Mouse (Mus musculus) intestine, embryonic 14.5 days (tissue): ENCODE measurements around the gene Snx7. TPM values are rescaled to one million over a fixed set of nuclear protein-coding genes. Genes with fewer than 3 reads are reported as not detected.

Source experiments
- ATAC-seq: fragments of 200-750 bp; cut with Nextera tagmentation; replicated peaks from 2 replicates; pipeline ENCODE4 v1.8.0; 2017; ENCODE audit warnings: low read depth, moderate number of reproducible peaks, moderate TSS enrichment, moderate library complexity; ENCODE audit not compliant: low FRiP score, low TSS enrichment
- DNase-seq: peaks from one replicate; pipeline ENCODE4 v3.0.0-alpha.2; 2018; ENCODE audit warnings: low spot score
- H3K27ac ChIP-seq: fragments of 300-500 bp; sonication (generic); 2 replicates; pipeline ENCODE4 v1.5.1; 2014; ENCODE audit warnings: low read depth, mild to moderate bottlenecking, control low read depth
- H3K27me3 ChIP-seq: fragments of 300-500 bp; sonication (generic); replicated peaks from 2 replicates; pipeline ENCODE4 v1.6.1; 2014; ENCODE audit warnings: low read length, control low read depth; ENCODE audit not compliant: control insufficient read depth, insufficient read depth
- H3K36me3 ChIP-seq: fragments of 300-500 bp; sonication (generic); 2 replicates; pipeline ENCODE4 v1.6.1; 2014; ENCODE audit warnings: low read length, control low read depth; ENCODE audit not compliant: control insufficient read depth, insufficient read depth
- H3K4me1 ChIP-seq: fragments of 300-500 bp; sonication (generic); replicated peaks from 2 replicates; pipeline ENCODE4 v1.6.1; 2014; ENCODE audit warnings: low read length, control low read depth, mixed read lengths; ENCODE audit not compliant: control insufficient read depth, insufficient read depth
- H3K4me2 ChIP-seq: fragments of 300-500 bp; sonication (generic); 2 replicates; pipeline ENCODE4 v1.6.1; 2014; ENCODE audit warnings: low read length
- H3K4me3 ChIP-seq: fragments of 300-500 bp; sonication (generic); 2 replicates; pipeline ENCODE4 v1.5.1; 2014; ENCODE audit warnings: low read depth, low read length, control low read depth, mixed read lengths
- H3K9ac ChIP-seq: fragments of 300-500 bp; sonication (generic); 2 replicates; pipeline ENCODE4 v1.6.1; 2014; ENCODE audit warnings: mild to moderate bottlenecking, low read length
- H3K9me3 ChIP-seq: fragments of 300-500 bp; sonication (generic); 2 replicates; pipeline ENCODE4 v1.6.1; 2016; ENCODE audit warnings: low read length, control low read depth; ENCODE audit not compliant: control insufficient read depth
- WGBS: fragments of 180-500 bp; shearing (Covaris S2); extraction: QIAGEN DNeasy Blood & Tissue Kit; methylation state at CpG from one replicate; pipeline ENCODE4 v1.1.7; 2014; 5-methylcytosine and 5-hydroxymethylcytosine counted together
- polyA plus RNA-seq: library from polyadenylated mRNA; unstranded; fragments of >200 nt; fragmentation: Nextera tagmentation; extraction: Ambion mirVana; gene quantifications from 2 replicates; pipeline ENCODE4 v1.2.1, GENCODE M21; 2014

The Snx7 gene
- polyA plus RNA-seq, 1 experiment from 2014 or later: 63.6 TPM

DNA sequence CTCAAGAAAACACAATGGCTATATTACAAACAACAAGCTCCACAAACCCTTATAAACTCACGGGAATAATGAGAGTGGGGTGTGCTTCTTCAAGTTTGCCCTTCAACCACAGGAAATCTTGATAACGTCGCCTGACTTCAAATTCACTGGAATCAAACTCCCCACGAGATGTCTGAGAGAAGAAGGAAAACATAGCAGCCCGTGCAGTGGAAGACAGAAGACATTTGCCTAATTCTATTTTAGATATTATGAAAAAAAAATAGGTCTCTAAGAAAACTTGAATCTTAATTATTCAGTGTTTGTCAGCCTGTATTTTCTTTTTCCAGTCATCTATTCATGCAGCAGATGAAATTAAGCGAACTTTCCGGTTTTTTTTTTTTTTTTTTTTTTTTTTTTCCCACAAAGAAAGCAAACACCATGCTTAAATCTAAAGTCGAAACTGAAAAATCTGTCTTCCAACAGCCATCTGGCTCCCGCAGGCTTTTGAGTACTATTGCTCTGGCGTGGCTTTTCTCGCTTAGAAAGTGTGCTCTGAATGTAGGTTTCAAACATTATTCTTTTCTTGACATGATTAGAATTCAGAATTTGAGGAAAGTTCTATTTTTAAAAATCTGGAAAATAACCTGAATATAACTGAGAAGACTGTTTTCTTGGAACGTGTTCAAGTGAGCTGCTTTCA lies 28.7 kb downstream of the Snx7 start:
- 62% methylated on average over 12 of the region's 12 CpGs for WGBS
- Histone ChIP-seq H3K4me1 (no peaks in the 10 kb centered on the region), H3K27me3 (no peaks in the 10 kb centered on the region), H3K4me2 (no peak overlapping the region), H3K27ac (no peak overlapping the region), H3K36me3 (peaks cover 7% of the 10 kb centered on the region; the same call in 1 of the 2 replicates), H3K9me3 (no peaks in the 10 kb centered on the region), H3K9ac (no peak overlapping the region), H3K4me3 (no peak overlapping the region)
- ATAC-seq: no peak
- no peak for DNase-seq

DNA sequence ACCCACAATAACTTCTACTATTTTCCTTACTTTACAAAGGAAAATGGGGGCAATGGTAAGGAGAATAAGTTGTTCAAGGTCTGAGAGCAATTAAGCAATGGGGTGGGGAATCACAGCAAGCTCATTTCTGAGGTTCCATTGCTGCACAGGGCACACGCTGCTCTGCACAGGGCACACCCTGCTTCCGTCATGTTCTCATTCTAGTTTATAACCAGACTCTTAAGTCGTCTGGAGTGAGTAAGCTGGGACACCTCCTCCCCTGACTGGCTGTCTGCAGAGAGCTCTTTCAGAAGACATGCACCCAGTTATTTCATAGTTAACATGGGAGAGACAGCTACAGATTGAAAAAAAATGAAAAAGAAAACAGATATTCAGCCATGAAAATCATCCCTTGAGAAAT lies 30.7 kb downstream of the Snx7 start:
- no peak overlapping the region for H3K4me3 ChIP-seq
- no peak overlapping the region for H3K27ac ChIP-seq
- no peak overlapping the region for H3K9ac ChIP-seq
- ATAC-seq: no peak; the same call in 1 of the 2 replicates
- no peaks in the 10 kb centered on the region for H3K9me3 ChIP-seq
- no peaks in the 10 kb centered on the region for H3K27me3 ChIP-seq
- H3K4me1 ChIP-seq: no peaks in the 10 kb centered on the region
- no peak overlapping the region for H3K4me2 ChIP-seq
- no peak for DNase-seq
- peaks cover 7% of the 10 kb centered on the region; the same call in 1 of the 2 replicates for H3K36me3 ChIP-seq
- 35% methylated on average over 3 of the region's 3 CpGs for WGBS

- peaks cover 3% of the 10 kb centered on the region; the same call in 1 of the 2 replicates for H3K36me3 ChIP-seq
- H3K27ac ChIP-seq: no peak overlapping the region
- H3K4me2 ChIP-seq: no peak overlapping the region
- 86% methylated on average over 6 of the region's 6 CpGs for WGBS
- no peaks in the 10 kb centered on the region for H3K4me1 ChIP-seq
- H3K9me3 ChIP-seq: no peaks in the 10 kb centered on the region
- no peak overlapping the region for H3K9ac ChIP-seq
- H3K4me3 ChIP-seq: no peak overlapping the region
- DNase-seq (no peak), ATAC-seq (no peak)
- H3K27me3 ChIP-seq: no peaks in the 10 kb centered on the region
These were observed 42.1 kb downstream of the Snx7 start for GRCm38 (mm10) chr3:117826486-117827200.

DNA sequence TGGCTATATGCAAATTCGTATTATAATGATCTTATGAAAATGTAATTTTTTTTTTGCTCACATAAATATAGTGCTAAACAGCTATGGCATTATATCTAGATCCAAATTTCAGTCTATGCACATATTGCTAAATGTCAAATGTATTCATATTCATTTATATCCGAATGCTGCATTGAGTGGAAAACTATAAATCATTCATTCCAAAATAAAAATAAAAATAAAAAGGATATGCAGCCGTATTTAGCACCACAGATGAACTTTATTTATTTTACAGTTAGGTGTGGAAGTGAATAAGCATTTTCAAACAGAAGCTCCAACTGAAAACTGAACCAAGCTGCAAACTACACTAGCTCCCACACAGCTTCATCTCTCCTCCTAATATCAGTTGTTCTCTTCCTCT lies 45.5 kb downstream of the Snx7 start:
- no peak for ATAC-seq

DNA sequence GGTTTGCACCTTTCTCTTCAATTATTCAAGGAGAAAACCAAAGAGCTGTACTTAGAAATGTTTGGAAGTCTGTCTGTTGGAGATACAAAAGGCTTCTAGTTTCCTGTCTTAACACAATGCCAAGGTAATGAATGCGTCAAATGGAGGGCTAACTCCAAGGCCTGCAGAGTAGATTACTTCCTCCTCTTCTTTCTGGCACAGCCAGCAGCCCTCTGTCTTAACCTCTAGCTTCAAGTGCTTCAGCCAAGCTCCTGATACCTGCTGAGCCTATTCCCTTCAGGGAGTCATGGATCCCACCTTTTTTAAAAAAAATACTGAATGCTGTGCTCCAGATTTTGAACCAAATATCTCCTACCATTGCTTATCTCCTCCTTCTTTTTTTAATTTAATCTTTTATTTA lies 51.1 kb downstream of the Snx7 start:
- Histone ChIP-seq H3K4me1 (no peaks in the 10 kb centered on the region), H3K4me2 (no peak overlapping the region), H3K9ac (no peak overlapping the region), H3K9me3 (no peaks in the 10 kb centered on the region), H3K27me3 (no peaks in the 10 kb centered on the region), H3K36me3 (no peaks in the 10 kb centered on the region), H3K27ac (no peak overlapping the region), H3K4me3 (no peak overlapping the region)
- ATAC-seq: no peak
- no peak for DNase-seq
- WGBS: 82% methylated on average over 1 of the region's 1 CpGs

More for the DNA sequence above, 45.5 kb downstream of the Snx7 start:
- Histone ChIP-seq H3K9me3 (no peaks in the 10 kb centered on the region), H3K27ac (no peak overlapping the region), H3K27me3 (no peaks in the 10 kb centered on the region), H3K4me3 (no peak overlapping the region), H3K4me2 (no peak overlapping the region), H3K4me1 (no peaks in the 10 kb centered on the region), H3K36me3 (no peaks in the 10 kb centered on the region; the same call in 1 of the 2 replicates), H3K9ac (no peak overlapping the region)
- 84% methylated on average over 3 of the region's 3 CpGs for WGBS
- no peak for DNase-seq

GRCm38 (mm10) chr3:117814218-117814617 lies 54.5 kb downstream of the Snx7 start:
- Histone ChIP-seq H3K4me1 (no peaks in the 10 kb centered on the region), H3K4me3 (no peak overlapping the region), H3K9ac (no peak overlapping the region), H3K27me3 (no peaks in the 10 kb centered on the region), H3K4me2 (no peak overlapping the region), H3K27ac (no peak overlapping the region), H3K9me3 (no peaks in the 10 kb centered on the region), H3K36me3 (no peaks in the 10 kb centered on the region)
- ATAC-seq (no peak), DNase-seq (no peak)
- 78% methylated on average over 2 of the region's 2 CpGs for WGBS

DNA sequence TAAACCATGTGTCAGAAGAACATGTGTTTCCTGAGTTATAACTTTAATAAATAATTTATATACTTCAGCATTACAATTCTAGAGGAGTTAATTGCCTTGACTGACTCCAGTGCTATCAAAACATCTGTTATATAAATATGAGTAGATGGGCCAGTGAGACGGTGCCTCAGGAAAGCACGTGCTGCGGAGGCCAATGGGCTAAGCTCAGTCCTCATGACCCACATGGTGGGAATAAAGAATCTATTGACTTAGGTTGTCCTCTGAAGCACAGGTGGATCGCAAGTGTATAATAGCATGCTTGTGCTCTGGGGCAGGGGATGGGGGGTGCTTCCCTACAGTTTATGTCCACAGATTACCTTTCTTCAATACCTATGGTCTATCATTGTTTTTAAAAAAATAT lies 56.6 kb downstream of the Snx7 start:
- ATAC-seq: no peak
- DNase-seq: no peak
- 65% methylated on average over 4 of the region's 4 CpGs for WGBS
- H3K4me3 ChIP-seq: no peak overlapping the region
- H3K9ac ChIP-seq: no peak overlapping the region
- no peaks in the 10 kb centered on the region for H3K27me3 ChIP-seq
- H3K9me3 ChIP-seq: no peaks in the 10 kb centered on the region
- no peaks in the 10 kb centered on the region for H3K4me1 ChIP-seq
- H3K36me3 ChIP-seq: no peaks in the 10 kb centered on the region
- no peak overlapping the region for H3K27ac ChIP-seq
- H3K4me2 ChIP-seq: no peak overlapping the region

DNA sequence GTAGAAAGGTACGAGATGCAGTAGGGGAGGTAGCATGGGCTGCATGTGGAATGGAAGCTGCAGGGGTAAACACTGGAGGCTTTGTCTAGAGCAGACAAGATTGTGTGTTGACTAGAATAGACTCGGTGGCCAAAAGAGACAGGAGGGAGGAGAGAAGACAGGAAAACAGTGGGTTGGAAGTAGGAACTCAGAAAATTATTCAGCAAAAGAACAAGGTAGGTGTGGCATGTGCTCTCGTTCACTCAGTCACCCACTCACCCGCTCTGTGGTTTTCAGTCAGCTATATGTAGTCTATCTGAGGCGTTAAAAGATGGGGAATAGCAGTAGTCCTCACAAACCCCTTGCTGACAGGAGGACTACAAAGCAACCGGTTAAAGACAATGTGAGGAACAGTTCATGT lies 63.0 kb downstream of the Snx7 start:
- no peak for DNase-seq
- Histone ChIP-seq H3K4me1 (no peaks in the 10 kb centered on the region), H3K9ac (no peak overlapping the region), H3K27ac (no peak overlapping the region), H3K4me3 (no peak overlapping the region), H3K9me3 (no peaks in the 10 kb centered on the region), H3K36me3 (no peaks in the 10 kb centered on the region), H3K27me3 (no peaks in the 10 kb centered on the region), H3K4me2 (no peak overlapping the region)
- no peak for ATAC-seq
- WGBS: 84% methylated on average over 6 of the region's 6 CpGs

DNA sequence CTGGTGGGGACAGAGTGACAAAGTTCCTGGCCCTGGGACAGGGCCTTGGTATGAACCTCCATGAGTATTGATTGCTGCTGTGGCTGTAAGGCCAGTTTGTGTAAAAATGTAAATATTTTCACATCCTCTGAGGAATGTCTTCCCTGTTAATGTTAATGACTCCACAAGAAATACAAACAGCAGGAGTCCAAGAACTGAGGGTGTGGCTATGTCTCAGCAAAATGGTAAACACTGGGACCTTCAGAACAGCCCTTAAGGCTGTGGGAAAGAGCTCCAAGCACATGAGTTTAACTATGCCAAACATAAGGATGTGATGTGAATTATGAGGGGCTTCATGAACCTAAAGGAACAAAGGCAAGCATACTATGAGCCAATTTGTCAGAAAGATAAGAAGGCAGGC lies 74.2 kb downstream of the Snx7 start:
- no peak overlapping the region for H3K4me2 ChIP-seq
- no peaks in the 10 kb centered on the region for H3K36me3 ChIP-seq
- DNase-seq (no peak), ATAC-seq (no peak)
- H3K27ac ChIP-seq: no peak overlapping the region
- no peaks in the 10 kb centered on the region for H3K9me3 ChIP-seq
- no peaks in the 10 kb centered on the region for H3K27me3 ChIP-seq
- no peak overlapping the region for H3K4me3 ChIP-seq
- H3K9ac ChIP-seq: no peak overlapping the region
- no peaks in the 10 kb centered on the region for H3K4me1 ChIP-seq
